Mouse (Mus musculus): ENCODE data around the gene Med7. TPM values are rescaled to one million over a fixed set of nuclear protein-coding genes. Genes with fewer than 3 reads are reported as not detected.
A peak's percentile ranks its signal among the peaks of the same experiment; 100 is the strongest.

Gene Med7
- 29.4 and 32.8 TPM in 2 replicates for polyA plus RNA-seq (2012; rRNA removed)

- no peak for TF ChIP-seq CTCF (IDR thresholded peaks at IDR 0.05; ENCODE audit: extremely low read depth, insufficient read depth, low read length)
- TF ChIP-seq POLR2A (IDR thresholded peaks at IDR 0.05; ENCODE audit: extremely low read depth, insufficient read depth, low read length) = peak; percentile 83
- peak within 1 kb of the TSS; percentile 72 for H3K4me3 ChIP-seq (ENCODE audit: insufficient read depth, low read length)
- 0 out of 2 replicates have a peak within 1 kb of the TSS, but pooled peaks have one; percentile 67 for H3K27ac ChIP-seq (ENCODE audit: insufficient read depth, low read length)
- H3K4me1 ChIP-seq (ENCODE audit: control insufficient read depth, insufficient read depth, low read length) = peaks cover 4% of the 10 kb centered on the region
These were observed at the start of gene Med7 for GRCm38 (mm10) chr11:46436760-46437458. Gene Med7, plus strand, starts transcription at chr11:46436925.

- Histone ChIP-seq H3K4me1 (ENCODE audit: control insufficient read depth, insufficient read depth, low read length) (no peaks in the 10 kb centered on the region), H3K4me3 (ENCODE audit: insufficient read depth, low read length) (no peak overlapping the region), H3K27ac (ENCODE audit: insufficient read depth, low read length) (no peak overlapping the region)
- no peak for TF ChIP-seq CTCF (IDR thresholded peaks at IDR 0.05; ENCODE audit: extremely low read depth, insufficient read depth, low read length)
- no peak for TF ChIP-seq POLR2A (IDR thresholded peaks at IDR 0.05; ENCODE audit: extremely low read depth, insufficient read depth, low read length)
These were observed 49.7 kb upstream of the Med7 start for GRCm38 (mm10) chr11:46387061-46387460.

- Histone ChIP-seq H3K4me1 (ENCODE audit: control insufficient read depth, insufficient read depth, low read length) (no peaks in the 10 kb centered on the region), H3K4me3 (ENCODE audit: insufficient read depth, low read length) (no peak overlapping the region), H3K27ac (ENCODE audit: insufficient read depth, low read length) (no peak overlapping the region)
- TF ChIP-seq POLR2A (IDR thresholded peaks at IDR 0.05; ENCODE audit: extremely low read depth, insufficient read depth, low read length) (no peak), CTCF (IDR thresholded peaks at IDR 0.05; ENCODE audit: extremely low read depth, insufficient read depth, low read length) (no peak)
These were observed 48.3 kb upstream of the Med7 start for GRCm38 (mm10) chr11:46388438-46388837.

GRCm38 (mm10) chr11:46389336-46390117, 47.2 kb upstream of the Med7 start, which contains the start of gene Itk:
Gene Itk, minus strand, starts transcription at chr11:46389515.
- TF ChIP-seq POLR2A (IDR thresholded peaks at IDR 0.05; ENCODE audit: extremely low read depth, insufficient read depth, low read length) (no peak), CTCF (IDR thresholded peaks at IDR 0.05; ENCODE audit: extremely low read depth, insufficient read depth, low read length) (no peak)
- H3K4me3 ChIP-seq (ENCODE audit: insufficient read depth, low read length) = no peak within 1 kb of the TSS
- H3K27ac ChIP-seq (ENCODE audit: insufficient read depth, low read length) = no peak within 1 kb of the TSS
- no peaks in the 10 kb centered on the region for H3K4me1 ChIP-seq (ENCODE audit: control insufficient read depth, insufficient read depth, low read length)

GRCm38 (mm10) chr11:46390621-46391020, 46.1 kb upstream of the Med7 start:
- no peak for TF ChIP-seq CTCF (IDR thresholded peaks at IDR 0.05; ENCODE audit: extremely low read depth, insufficient read depth, low read length)
- TF ChIP-seq POLR2A (IDR thresholded peaks at IDR 0.05; ENCODE audit: extremely low read depth, insufficient read depth, low read length) = no peak
- no peak overlapping the region for H3K4me3 ChIP-seq (ENCODE audit: insufficient read depth, low read length)
- H3K27ac ChIP-seq (ENCODE audit: insufficient read depth, low read length) = no peak overlapping the region
- no peaks in the 10 kb centered on the region for H3K4me1 ChIP-seq (ENCODE audit: control insufficient read depth, insufficient read depth, low read length)

- TF ChIP-seq POLR2A (IDR thresholded peaks at IDR 0.05; ENCODE audit: extremely low read depth, insufficient read depth, low read length) (no peak), CTCF (IDR thresholded peaks at IDR 0.05; ENCODE audit: extremely low read depth, insufficient read depth, low read length) (no peak)
- H3K4me1 ChIP-seq (ENCODE audit: control insufficient read depth, insufficient read depth, low read length) = no peaks in the 10 kb centered on the region; the same call in 1 of the 2 replicates
- no peak overlapping the region for H3K4me3 ChIP-seq (ENCODE audit: insufficient read depth, low read length)
- H3K27ac ChIP-seq (ENCODE audit: insufficient read depth, low read length) = no peak overlapping the region
These were observed 43.8 kb upstream of the Med7 start for GRCm38 (mm10) chr11:46392890-46393289.

- Histone ChIP-seq H3K4me1 (ENCODE audit: control insufficient read depth, insufficient read depth, low read length) (no peaks in the 10 kb centered on the region; the same call in 1 of the 2 replicates), H3K27ac (ENCODE audit: insufficient read depth, low read length) (no peak overlapping the region), H3K4me3 (ENCODE audit: insufficient read depth, low read length) (no peak overlapping the region)
- TF ChIP-seq POLR2A (IDR thresholded peaks at IDR 0.05; ENCODE audit: extremely low read depth, insufficient read depth, low read length) (no peak), CTCF (IDR thresholded peaks at IDR 0.05; ENCODE audit: extremely low read depth, insufficient read depth, low read length) (no peak)
These were observed 43.3 kb upstream of the Med7 start for GRCm38 (mm10) chr11:46393413-46393812.

GRCm38 (mm10) chr11:46395088-46395487, 41.6 kb upstream of the Med7 start:
- H3K27ac ChIP-seq (ENCODE audit: insufficient read depth, low read length) = no peak overlapping the region
- no peaks in the 10 kb centered on the region; the same call in 1 of the 2 replicates for H3K4me1 ChIP-seq (ENCODE audit: control insufficient read depth, insufficient read depth, low read length)
- TF ChIP-seq CTCF (IDR thresholded peaks at IDR 0.05; ENCODE audit: extremely low read depth, insufficient read depth, low read length) (no peak), POLR2A (IDR thresholded peaks at IDR 0.05; ENCODE audit: extremely low read depth, insufficient read depth, low read length) (no peak)
- H3K4me3 ChIP-seq (ENCODE audit: insufficient read depth, low read length) = no peak overlapping the region

GRCm38 (mm10) chr11:46395698-46396097, 41.0 kb upstream of the Med7 start:
- TF ChIP-seq CTCF (IDR thresholded peaks at IDR 0.05; ENCODE audit: extremely low read depth, insufficient read depth, low read length) = no peak
- no peak for TF ChIP-seq POLR2A (IDR thresholded peaks at IDR 0.05; ENCODE audit: extremely low read depth, insufficient read depth, low read length)
- Histone ChIP-seq H3K27ac (ENCODE audit: insufficient read depth, low read length) (no peak overlapping the region), H3K4me3 (ENCODE audit: insufficient read depth, low read length) (no peak overlapping the region), H3K4me1 (ENCODE audit: control insufficient read depth, insufficient read depth, low read length) (no peaks in the 10 kb centered on the region; the same call in 1 of the 2 replicates)

Measured in cortical plate, adult 2 months (tissue).